Comparison of ENCODE assay signal across 23 mouse cellular contexts in the genomic region with DNA sequence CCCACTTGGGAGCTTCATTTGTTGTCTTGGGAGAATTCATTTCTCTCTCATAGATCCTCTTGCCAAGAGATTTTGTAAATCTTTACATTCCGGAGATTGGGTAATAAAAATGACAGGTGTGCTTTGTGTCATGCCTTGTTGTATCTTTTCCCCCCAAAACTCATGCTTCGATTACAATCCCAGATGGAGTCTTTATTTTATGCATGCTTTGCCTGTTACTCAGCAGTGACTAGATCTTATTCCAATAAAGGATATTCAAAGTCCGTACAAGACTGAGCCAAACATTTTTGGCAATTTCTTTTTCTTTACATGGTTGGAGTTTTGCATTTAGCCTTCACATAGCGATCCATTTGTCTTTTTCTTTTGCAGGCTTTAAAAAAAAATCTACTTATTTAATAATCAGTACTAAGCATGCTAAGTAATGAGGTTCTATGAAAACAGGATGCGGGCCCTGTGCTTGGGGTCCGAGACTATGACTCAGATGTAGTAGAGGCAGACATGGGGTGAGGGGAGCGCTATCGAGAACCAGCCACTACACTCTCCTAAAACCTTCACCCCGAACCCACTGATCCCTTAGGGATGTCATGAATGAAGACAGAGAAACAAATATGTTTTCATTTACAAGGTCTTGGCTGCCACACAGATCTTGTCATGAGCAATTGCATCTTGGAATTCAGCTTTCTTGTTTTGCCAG. TPM values are rescaled to one million over a fixed set of nuclear protein-coding genes. Genes with fewer than 3 reads are reported as not detected.
"Had no signal": no experiment of that assay in that cellular context is flagged by ENCODE, and none has a peak within 500 bp of the region (broad histone marks: within the 10 kb centered on the region; RNA-seq: fewer than 3 reads in every experiment).

No protein-coding gene starts in this region.

- H3K4me3 ChIP-seq: layer of hippocampus, adult 2 months; liver, embryonic 13.5 days; midbrain, embryonic 12.5 days; midbrain, embryonic 15.5 days; neural tube, embryonic 12.5 days; neural tube, embryonic 15.5 days had no signal

- H3K4me1 ChIP-seq: liver, embryonic 13.5 days; midbrain, embryonic 12.5 days; midbrain, embryonic 15.5 days; neural tube, embryonic 12.5 days had no signal

- DNase-seq: kidney, adult 2 months; kidney, postnatal 25 days; layer of hippocampus, adult 9-11 months; liver, embryonic 13.5 days; lung, adult 2 months; lung, postnatal 14 days; lung, postnatal 4 days; retina, postnatal 1 day; thymus, adult 18-20 months; thymus, postnatal 14 days; thymus, postnatal 4 days had no signal

- H3K27ac ChIP-seq: kidney, postnatal 0 days; liver, embryonic 13.5 days; midbrain, embryonic 12.5 days; midbrain, embryonic 15.5 days; neural tube, embryonic 12.5 days; neural tube, embryonic 15.5 days had no signal

- ATAC-seq: midbrain, embryonic 15.5 days had no signal

RNA-seq across cellular contexts. Expression of a gene that starts 26.9 kb away (rescaled TPM):
- total RNA-seq: megakaryocyte progenitor cell, adult 5-6 weeks had no signal
- polyA plus RNA-seq: kidney, adult 2 months; kidney, embryonic 14.5 days; kidney, postnatal 0 days; limb, embryonic 11.5 days; liver, adult 2 months; liver, embryonic 13.5 days; liver, embryonic 16.5 days; lung, embryonic 16.5 days; midbrain, embryonic 12.5 days; midbrain, embryonic 15.5 days had no signal
